Mouse (Mus musculus): ENCODE results near the gene Nucb1.
"Not testable (repeated sequence)": the region's sequence is repeated elsewhere in the genome, so short reads cannot be mapped to it uniquely, and the experiment has no call there.

DNA sequence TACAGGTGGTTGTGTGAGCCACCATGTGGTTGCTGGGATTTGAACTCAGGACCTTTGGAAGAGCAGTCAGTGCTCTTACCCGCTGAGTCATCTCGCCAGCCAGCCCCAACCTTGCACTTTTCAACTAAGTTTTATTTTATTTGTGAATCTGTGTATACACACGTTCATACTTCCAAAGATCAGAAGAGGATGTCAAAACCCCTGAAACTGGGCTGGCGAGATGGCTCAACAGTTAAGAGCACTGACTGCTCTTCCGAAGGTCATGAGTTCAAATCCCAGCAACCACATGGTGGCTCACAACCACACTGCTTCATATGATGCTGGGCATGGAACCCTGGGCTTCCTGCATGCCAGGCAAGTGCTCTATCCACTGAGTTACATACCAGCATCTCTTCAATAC is 25.2 kb downstream of the Nucb1 start:
- not testable (repeated sequence) for TF ChIP-seq CTCF (IDR thresholded peaks at IDR 0.05; ENCODE audit: low read depth); EP300 (optimal IDR thresholded peaks at IDR 0.05)

Data from stomach, postnatal 0 days (tissue).